Mouse (Mus musculus) c-Kit-positive CD71-negative TER-119-negative erythroid progenitor cells, embryonic 14.5 days (primary cell): ENCODE data around the gene 4930415O20Rik.

Experiments
- DNase-seq: peaks from one replicate; pipeline ENCODE4 v3.0.0-alpha.2; 2013; ENCODE audit warnings: low read depth

Gene 4930415O20Rik

DNA sequence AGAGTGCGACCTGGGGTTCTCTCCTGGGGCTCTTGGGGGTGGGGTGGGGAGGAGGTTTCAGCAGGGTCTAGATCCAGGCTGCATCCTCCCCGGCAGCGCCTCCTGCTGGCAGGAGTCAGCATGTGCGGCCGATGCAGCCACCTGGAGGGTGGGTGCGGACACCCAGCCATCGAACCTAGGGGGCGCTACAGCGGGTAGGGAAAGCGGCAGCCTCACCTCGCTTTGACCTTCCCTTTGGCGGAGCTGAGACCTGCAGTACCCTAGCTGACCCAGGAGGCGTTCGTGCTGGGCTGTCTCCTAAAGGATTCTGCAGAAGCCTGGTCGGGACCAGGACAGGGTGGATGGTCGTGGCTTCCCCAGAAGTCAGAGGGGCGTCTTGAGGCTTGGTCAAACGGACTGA lies 60.7 kb downstream of the 4930415O20Rik start:
- DNase-seq = peak; percentile 59

GRCm38 (mm10) chr15:98632107-98632744 lies 61.4 kb downstream of the 4930415O20Rik start:
- no peak for DNase-seq

- no peak for DNase-seq
These were observed 62.1 kb downstream of the 4930415O20Rik start for GRCm38 (mm10) chr15:98632921-98633320.

- no peak for DNase-seq
These were observed 63.1 kb downstream of the 4930415O20Rik start for GRCm38 (mm10) chr15:98633822-98634470.

- DNase-seq = no peak
These were observed 63.8 kb downstream of the 4930415O20Rik start for GRCm38 (mm10) chr15:98634541-98635081.

DNA sequence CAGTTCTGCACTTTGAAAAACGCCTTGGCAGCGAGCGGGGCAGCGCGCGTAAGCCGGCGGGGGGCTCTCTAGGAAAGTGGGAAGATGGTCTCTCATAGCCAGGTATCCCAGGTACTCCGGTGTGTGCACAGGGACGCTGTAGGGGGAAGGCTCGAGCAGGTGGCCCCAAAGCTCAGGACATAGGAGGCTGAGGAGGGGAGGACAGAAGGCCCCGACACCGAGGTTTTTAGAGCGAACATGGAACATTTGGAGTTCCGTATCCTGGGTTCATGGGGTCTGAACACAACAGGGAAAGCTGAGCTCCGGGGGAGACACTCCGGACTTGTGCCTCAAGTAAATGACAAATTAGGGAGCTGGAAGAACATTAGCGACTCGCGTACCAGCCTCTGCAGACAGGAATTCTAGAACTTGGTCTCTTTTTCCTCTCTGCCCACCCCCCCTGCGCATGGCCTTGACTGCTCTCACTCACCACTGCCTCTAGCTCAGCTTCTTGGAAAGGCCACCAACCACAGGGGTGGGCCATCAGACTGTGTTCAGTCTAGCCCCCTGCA lies 64.6 kb downstream of the 4930415O20Rik start:
- no peak for DNase-seq

DNA sequence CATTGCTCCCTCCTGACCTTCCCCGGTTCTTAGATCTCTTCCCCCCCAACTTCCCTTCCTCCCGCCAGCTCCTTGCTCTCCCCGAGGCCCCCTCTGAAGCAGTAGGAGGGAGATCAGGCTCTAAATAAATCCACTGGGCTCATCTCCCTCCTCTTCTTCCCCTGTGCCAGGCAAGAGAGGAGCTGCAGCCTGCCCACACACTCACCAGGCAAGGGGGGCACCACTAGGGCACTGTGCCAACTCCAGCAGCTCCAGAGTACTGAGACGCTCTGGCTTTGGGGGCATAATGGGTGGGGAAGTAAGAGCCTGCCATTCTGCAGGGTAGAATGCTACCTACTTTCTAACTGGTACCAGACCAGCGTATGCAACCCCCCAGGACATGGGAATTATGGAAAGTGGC lies 65.7 kb downstream of the 4930415O20Rik start:
- DNase-seq = no peak

DNA sequence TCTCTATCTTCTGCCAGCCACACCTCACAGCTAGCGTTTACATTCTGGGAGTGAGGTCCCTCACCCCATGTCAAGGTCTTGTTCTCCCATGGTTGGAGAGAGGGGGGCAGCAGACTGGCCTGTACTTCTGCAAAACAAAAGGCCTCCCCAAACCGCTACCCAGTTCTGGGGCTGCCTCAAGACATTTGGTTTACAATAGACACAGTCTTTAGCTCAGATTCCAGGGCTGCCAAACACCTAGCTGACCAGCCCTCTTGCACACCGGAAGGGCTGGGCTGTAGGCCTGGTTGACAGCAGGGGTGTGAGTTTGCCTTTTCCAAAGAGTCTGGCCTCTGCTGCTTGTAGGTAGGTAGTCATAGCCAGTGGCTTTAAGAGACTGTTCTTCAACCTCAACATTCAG lies 66.4 kb downstream of the 4930415O20Rik start:
- DNase-seq = no peak
